Mouse (Mus musculus) layer of hippocampus, postnatal 36 days (tissue): ENCODE data around the gene Prodh2. TPM values are rescaled to one million over a fixed set of nuclear protein-coding genes. Genes with fewer than 3 reads are reported as not detected.
A peak's percentile ranks its signal among the peaks of the same experiment; 100 is the strongest.

Experiments
- DNase-seq, 2 experiments: peaks; one replicate each; pipeline ENCODE4 v3.0.0; 2022
- microRNA-seq, 2 experiments: library from miRNA; unstranded; fragments of <30 nt; microRNA quantifications; one replicate each; pipeline ENCODE4 v1.2.0; 2021
- total RNA-seq, 2 experiments: library from RNA; stranded (reverse); gene quantifications; 2 replicates each; pipeline ENCODE4 v1.2.3; 2021

Prodh2 gene
- total RNA-seq, 2 experiments from 2014 or later = 0.73 TPM; not detected in 1

- no peak for DNase-seq
These were observed 57.2 kb downstream of the Prodh2 start for GRCm38 (mm10) chr7:30550603-30551002.

- DNase-seq = peak in 1 of 2 experiments; percentile 29
These were observed 58.2 kb downstream of the Prodh2 start for GRCm38 (mm10) chr7:30551445-30552101.

- DNase-seq = peak; percentile 95
These were observed 58.9 kb downstream of the Prodh2 start, which contains the start of the genes Hspb6 and Proser3 for GRCm38 (mm10) chr7:30552102-30553020. Hspb6 (plus strand) TSS chr7:30552178. Proser3 (minus strand) TSS chr7:30552299.

- DNase-seq = peak in 1 of 2 experiments; percentile 54
These were observed 59.7 kb downstream of the Prodh2 start for GRCm38 (mm10) chr7:30553021-30553589.

GRCm38 (mm10) chr7:30553810-30554584 is 60.6 kb downstream of the Prodh2 start:
- no peak for DNase-seq

GRCm38 (mm10) chr7:30556894-30557536 is 63.6 kb downstream of the Prodh2 start:
- DNase-seq = no peak

GRCm38 (mm10) chr7:30557901-30558514 is 64.6 kb downstream of the Prodh2 start:
- no peak for DNase-seq

- DNase-seq = no peak
These were observed 65.4 kb downstream of the Prodh2 start for GRCm38 (mm10) chr7:30558656-30559442.

- peak; percentile 97 to 99 for DNase-seq
These were observed 66.1 kb downstream of the Prodh2 start, which contains the start of gene Lin37 for GRCm38 (mm10) chr7:30559443-30559954. Lin37 (minus strand) TSS chr7:30559838.

- DNase-seq = no peak
These were observed 66.9 kb downstream of the Prodh2 start for GRCm38 (mm10) chr7:30560296-30560695.

GRCm38 (mm10) chr7:30562526-30563116 is 69.2 kb downstream of the Prodh2 start:
- peak in 1 of 2 experiments; percentile 58 for DNase-seq

Small RNA genes lying within 50 kb of the gene (microRNA-seq; reads per million reads assigned to microRNA genes)
- gene Gm38670 = 0.63 to 0.90 reads per million in 2 experiments

Other genes starting within 250 kb of the Prodh2 start
- under 1 TPM; 0.27 to 0.28 TPM for gene Thap8, start 213.5 kb upstream of the Prodh2 start, total RNA-seq
- 1 to 10 TPM in 1 of 2 experiments, under 1 TPM in 1; 0.94 to 2.1 TPM for gene Wdr62, start 213.2 kb upstream of the Prodh2 start, total RNA-seq
- 100 to 1,000 TPM; 454 to 456 TPM for gene Clip3, start 201.9 kb upstream of the Prodh2 start, total RNA-seq
- gene Alkbh6, start 184.9 kb upstream of the Prodh2 start, total RNA-seq = 10 to 100 TPM; 54.2 to 57.2 TPM
- 10 to 100 TPM; 10.5 to 12.7 TPM for gene Syne4, start 178.8 kb upstream of the Prodh2 start, total RNA-seq
- gene E130208F15Rik, start 171.9 kb upstream of the Prodh2 start, total RNA-seq = under 1 TPM; 0.28 to 0.40 TPM
- 1 to 10 TPM; 6.6 to 7.4 TPM for gene Sdhaf1, start 169.7 kb upstream of the Prodh2 start, total RNA-seq
- gene Lrfn3, start 130.8 kb upstream of the Prodh2 start, total RNA-seq = 10 to 100 TPM; 29.3 to 30.7 TPM
- 10 to 100 TPM; 27.4 to 30.2 TPM for gene Tyrobp, start 79.9 kb upstream of the Prodh2 start, total RNA-seq
- not detected for gene Hcst, start 73.8 kb upstream of the Prodh2 start, total RNA-seq
- gene Nfkbid, start 71.9 kb upstream of the Prodh2 start, total RNA-seq = 1 to 10 TPM; 3.1 to 3.4 TPM
- gene Aplp1, start 48.1 kb upstream of the Prodh2 start, total RNA-seq = 1,000 to 10,000 TPM; 1,244 to 1,325 TPM
- gene Kirrel2, start 35.9 kb upstream of the Prodh2 start, total RNA-seq = 10 to 100 TPM; 12.3 to 21.0 TPM
- 1 to 10 TPM; 1.2 TPM for gene Nphs1, start 35.3 kb upstream of the Prodh2 start, total RNA-seq
- 100 to 1,000 TPM; 104 to 111 TPM for gene Arhgap33, start 41.4 kb downstream of the Prodh2 start, total RNA-seq
- gene Hspb6, start 58.6 kb downstream of the Prodh2 start, total RNA-seq = 1 to 10 TPM; 3.3 to 3.7 TPM
- 1 to 10 TPM; 5.7 to 6.9 TPM for gene Proser3, start 58.7 kb downstream of the Prodh2 start, total RNA-seq
- gene Lin37, start 66.2 kb downstream of the Prodh2 start, total RNA-seq = 10 to 100 TPM; 46.4 to 50.1 TPM
- gene U2af1l4, start 69.7 kb downstream of the Prodh2 start, total RNA-seq = 10 to 100 TPM; 69.0 to 72.2 TPM
- gene Gm49396, start 69.7 kb downstream of the Prodh2 start, total RNA-seq = 10 to 100 TPM; 10.9 to 11.1 TPM
- 10 to 100 TPM; 79.8 to 92.4 TPM for gene Psenen, start 70.0 kb downstream of the Prodh2 start, total RNA-seq
- 1 to 10 TPM; 5.5 to 7.0 TPM for gene Igflr1, start 71.8 kb downstream of the Prodh2 start, total RNA-seq
- gene Kmt2b, start 95.1 kb downstream of the Prodh2 start, total RNA-seq = 10 to 100 TPM; 42.3 to 53.4 TPM
- gene Zbtb32, start 105.3 kb downstream of the Prodh2 start, total RNA-seq = not detected
- under 1 TPM in 1 of 2 experiments, not detected in 1; 0.25 TPM for gene Upk1a, start 119.2 kb downstream of the Prodh2 start, total RNA-seq
- gene Cox6b1, start 132.5 kb downstream of the Prodh2 start, total RNA-seq = 100 to 1,000 TPM; 609 to 715 TPM
- not detected for gene Etv2, start 142.2 kb downstream of the Prodh2 start, total RNA-seq
- gene Rbm42, start 156.7 kb downstream of the Prodh2 start, total RNA-seq = 10 to 100 TPM; 72.4 to 76.0 TPM
- gene Haus5, start 171.4 kb downstream of the Prodh2 start, total RNA-seq = 1 to 10 TPM; 4.7 to 5.0 TPM
- gene Pmis2, start 178.0 kb downstream of the Prodh2 start, total RNA-seq = not detected
- not detected for gene 2200002J24Rik, start 205.3 kb downstream of the Prodh2 start, total RNA-seq
- under 1 TPM; 0.35 to 0.70 TPM for gene Atp4a, start 218.6 kb downstream of the Prodh2 start, total RNA-seq
- gene Tmem147, start 235.9 kb downstream of the Prodh2 start, total RNA-seq = 100 to 1,000 TPM; 107 to 118 TPM